Mouse (Mus musculus) neural tube, embryonic 14.5 days (tissue): ENCODE measurements around the gene Tmem107. TPM values are rescaled to one million over a fixed set of nuclear protein-coding genes. Genes with fewer than 3 reads are reported as not detected.

Experiments
- ATAC-seq: fragments of 200-750 bp; cut with Nextera tagmentation; 2 replicates; pipeline ENCODE4 v1.8.0; 2017; ENCODE audit warnings: low read depth, mild to moderate bottlenecking, moderate TSS enrichment, moderate library complexity
- H3K27ac ChIP-seq: fragments of 300-500 bp; sonication (generic); 2 replicates; pipeline ENCODE4 v1.5.1; 2014; ENCODE audit warnings: low read depth, mild to moderate bottlenecking, control low read depth, low read length, moderate library complexity, mixed read lengths
- H3K27me3 ChIP-seq: fragments of 300-500 bp; sonication (generic); 2 replicates; pipeline ENCODE4 v1.6.1; 2014; ENCODE audit warnings: low read length; ENCODE audit not compliant: control insufficient read depth, insufficient read depth
- H3K36me3 ChIP-seq: fragments of 300-500 bp; sonication (generic); 2 replicates; pipeline ENCODE4 v1.6.1; 2014; ENCODE audit warnings: low read length, mixed read lengths; ENCODE audit not compliant: control insufficient read depth, insufficient read depth
- H3K4me1 ChIP-seq: fragments of 300-500 bp; sonication (generic); 2 replicates; pipeline ENCODE4 v1.6.1; 2014; ENCODE audit warnings: low read length; ENCODE audit not compliant: control insufficient read depth, insufficient read depth
- H3K4me2 ChIP-seq: fragments of 300-500 bp; sonication (generic); 2 replicates; pipeline ENCODE4 v1.6.1; 2014; ENCODE audit warnings: mild to moderate bottlenecking, low read depth, low read length, control low read depth
- H3K4me3 ChIP-seq: fragments of 300-500 bp; sonication (generic); 2 replicates; pipeline ENCODE4 v1.5.1; 2014; ENCODE audit warnings: low read depth, low read length, control low read depth, mixed read lengths
- H3K9ac ChIP-seq: fragments of 300-500 bp; sonication (generic); replicated peaks from 2 replicates; pipeline ENCODE4 v1.6.1; 2014; ENCODE audit warnings: low read depth, mild to moderate bottlenecking, control low read depth, low read length, mixed read lengths
- H3K9me3 ChIP-seq: fragments of 300-500 bp; sonication (generic); 2 replicates; pipeline ENCODE4 v1.6.1; 2016; ENCODE audit warnings: low read length; ENCODE audit not compliant: control insufficient read depth
- WGBS: fragments of 180-500 bp; shearing (Covaris S2); extraction: QIAGEN DNeasy Blood & Tissue Kit; methylation state at CpG from one replicate; pipeline ENCODE4 v1.1.7; 2014; 5-methylcytosine and 5-hydroxymethylcytosine counted together
- polyA plus RNA-seq: library from polyadenylated mRNA; unstranded; fragments of >200 nt; fragmentation: Nextera tagmentation; extraction: Ambion mirVana; gene quantifications from 2 replicates; pipeline ENCODE4 v1.2.1, GENCODE M21; 2014

The Tmem107 gene
- polyA plus RNA-seq, 1 experiment from 2014 or later: 27.7 TPM

GRCm38 (mm10) chr11:69037231-69038061 is 33.2 kb upstream of the Tmem107 start:
- H3K9me3 ChIP-seq: no peaks in the 10 kb centered on the region
- H3K4me2 ChIP-seq: peak overlapping the region; percentile 57
- H3K4me3 ChIP-seq: peak overlapping the region; percentile 61
- H3K9ac ChIP-seq: peak overlapping the region; percentile 65; the same call in 1 of the 2 replicates
- ATAC-seq: peak; percentile 47; the same call in 1 of the 2 replicates
- peak overlapping the region; percentile 79 for H3K27ac ChIP-seq
- WGBS: under 1% methylated on average over 34 of the region's 34 CpGs
- peaks cover 5% of the 10 kb centered on the region; the same call in 1 of the 2 replicates for H3K4me1 ChIP-seq
- H3K27me3 ChIP-seq: no peaks in the 10 kb centered on the region
- H3K36me3 ChIP-seq: peaks cover 18% of the 10 kb centered on the region

GRCm38 (mm10) chr11:69038173-69038572 is 32.4 kb upstream of the Tmem107 start:
- WGBS: 71% methylated on average over 5 of the region's 5 CpGs
- no peak overlapping the region for H3K9ac ChIP-seq
- peaks cover 14% of the 10 kb centered on the region for H3K36me3 ChIP-seq
- no peak overlapping the region for H3K4me3 ChIP-seq
- H3K4me1 ChIP-seq: peaks cover 5% of the 10 kb centered on the region; the same call in 1 of the 2 replicates
- H3K4me2 ChIP-seq: no peak overlapping the region
- H3K9me3 ChIP-seq: no peaks in the 10 kb centered on the region
- H3K27me3 ChIP-seq: no peaks in the 10 kb centered on the region
- ATAC-seq: no peak
- 0 out of 2 replicates have a peak overlapping the region, but pooled peaks have one; percentile 22 for H3K27ac ChIP-seq

- Histone ChIP-seq H3K9me3 (no peaks in the 10 kb centered on the region), H3K36me3 (no peaks in the 10 kb centered on the region), H3K27me3 (no peaks in the 10 kb centered on the region), H3K27ac (no peak within 1 kb of the TSS), H3K4me2 (peak within 1 kb of the TSS; percentile 98), H3K9ac (peak within 1 kb of the TSS; percentile 34; the same call in 1 of the 2 replicates), H3K4me1 (peaks cover 4% of the 10 kb centered on the region; the same call in 1 of the 2 replicates), H3K4me3 (peak within 1 kb of the TSS; percentile 52)
- peak; percentile 66; the same call in 1 of the 2 replicates for ATAC-seq
- 3% methylated on average over 53 of the region's 54 CpGs for whole genome bisulfite sequencing
Observed at GRCm38 (mm10) chr11:69045531-69046394, 24.8 kb upstream of the Tmem107 start, which contains the start of gene Aurkb. Gene Aurkb (plus strand): TSS chr11:69045647.

- H3K4me3 ChIP-seq: peak overlapping the region; percentile 52
- H3K9me3 ChIP-seq: no peaks in the 10 kb centered on the region
- no peaks in the 10 kb centered on the region for H3K36me3 ChIP-seq
- H3K9ac ChIP-seq: 0 out of 2 replicates have a peak overlapping the region, but pooled peaks have one; percentile 34
- ATAC-seq: no peak
- 22% methylated on average over 9 of the region's 9 CpGs for WGBS
- H3K4me1 ChIP-seq: peaks cover 4% of the 10 kb centered on the region; the same call in 1 of the 2 replicates
- H3K27ac ChIP-seq: no peak overlapping the region
- peak overlapping the region; percentile 98 for H3K4me2 ChIP-seq
- H3K27me3 ChIP-seq: no peaks in the 10 kb centered on the region
Observed at GRCm38 (mm10) chr11:69046395-69046774, 24.2 kb upstream of the Tmem107 start.

- Histone ChIP-seq H3K4me1 (peaks cover 4% of the 10 kb centered on the region; the same call in 1 of the 2 replicates), H3K27me3 (no peaks in the 10 kb centered on the region), H3K9me3 (no peaks in the 10 kb centered on the region), H3K36me3 (no peaks in the 10 kb centered on the region), H3K9ac (no peak overlapping the region), H3K4me2 (no peak overlapping the region), H3K4me3 (no peak overlapping the region), H3K27ac (no peak overlapping the region)
- WGBS: 91% methylated on average over 12 of the region's 12 CpGs
- no peak for ATAC-seq
Observed at GRCm38 (mm10) chr11:69047592-69047991, 23.0 kb upstream of the Tmem107 start.

GRCm38 (mm10) chr11:69048151-69048550 is 22.5 kb upstream of the Tmem107 start:
- H3K27ac ChIP-seq: no peak overlapping the region
- H3K4me2 ChIP-seq: no peak overlapping the region
- H3K27me3 ChIP-seq: no peaks in the 10 kb centered on the region
- H3K4me1 ChIP-seq: peaks cover 4% of the 10 kb centered on the region; the same call in 1 of the 2 replicates
- ATAC-seq: no peak
- H3K9me3 ChIP-seq: no peaks in the 10 kb centered on the region
- H3K9ac ChIP-seq: no peak overlapping the region
- H3K4me3 ChIP-seq: no peak overlapping the region
- WGBS: 93% methylated on average over 14 of the region's 14 CpGs
- no peaks in the 10 kb centered on the region for H3K36me3 ChIP-seq

- Histone ChIP-seq H3K27ac (no peak overlapping the region), H3K36me3 (no peaks in the 10 kb centered on the region), H3K4me2 (no peak overlapping the region), H3K9me3 (no peaks in the 10 kb centered on the region), H3K4me3 (no peak overlapping the region), H3K4me1 (peaks cover 4% of the 10 kb centered on the region; the same call in 1 of the 2 replicates), H3K9ac (no peak overlapping the region), H3K27me3 (no peaks in the 10 kb centered on the region)
- 86% methylated on average over 8 of the region's 8 CpGs for WGBS
- ATAC-seq: no peak
Observed at GRCm38 (mm10) chr11:69050748-69051147, 19.9 kb upstream of the Tmem107 start.

GRCm38 (mm10) chr11:69051771-69052170 is 18.8 kb upstream of the Tmem107 start:
- Histone ChIP-seq H3K9me3 (no peaks in the 10 kb centered on the region), H3K4me1 (no peaks in the 10 kb centered on the region; the same call in 1 of the 2 replicates), H3K4me2 (no peak overlapping the region), H3K27me3 (no peaks in the 10 kb centered on the region), H3K9ac (no peak overlapping the region), H3K27ac (no peak overlapping the region), H3K36me3 (no peaks in the 10 kb centered on the region), H3K4me3 (no peak overlapping the region)
- WGBS: 76% methylated on average over 4 of the region's 4 CpGs
- ATAC-seq: no peak
